Mouse (Mus musculus) frontal cortex, postnatal 14 days (tissue): ENCODE data around the gene Shisa6.
"Not testable (repeated sequence)": the region's sequence is repeated elsewhere in the genome, so short reads cannot be mapped to it uniquely, and the experiment has no call there.

Source experiments
- DNase-seq, 2 experiments: peaks; one replicate each; pipeline ENCODE4 v3.0.0; 2022; ENCODE audit warnings: low spot score in 2 of 2

Gene Shisa6

GRCm38 (mm10) chr11:66482501-66482900 lies 43.3 kb downstream of the Shisa6 start:
- DNase-seq: peak; percentile 24 to 56

GRCm38 (mm10) chr11:66442631-66443030 lies 83.1 kb downstream of the Shisa6 start:
- no peak for DNase-seq

GRCm38 (mm10) chr11:66426129-66426528 lies 99.6 kb downstream of the Shisa6 start:
- peak in 1 of 2 experiments; percentile 13 for DNase-seq

- no peak for DNase-seq
These were observed 107.5 kb downstream of the Shisa6 start for GRCm38 (mm10) chr11:66418216-66418615.

- not testable (repeated sequence) for DNase-seq
These were observed 117.0 kb downstream of the Shisa6 start for GRCm38 (mm10) chr11:66408721-66409120.

- DNase-seq: no peak
These were observed 125.7 kb downstream of the Shisa6 start for GRCm38 (mm10) chr11:66400036-66400435.

- DNase-seq: peak in 1 of 2 experiments; percentile 14
These were observed 138.2 kb downstream of the Shisa6 start for GRCm38 (mm10) chr11:66387561-66387960.

- DNase-seq: no peak
These were observed 154.0 kb downstream of the Shisa6 start for GRCm38 (mm10) chr11:66371796-66372195.

GRCm38 (mm10) chr11:66369764-66370163 lies 156.0 kb downstream of the Shisa6 start:
- no peak for DNase-seq

GRCm38 (mm10) chr11:66366809-66367685 lies 158.7 kb downstream of the Shisa6 start:
- no peak for DNase-seq

GRCm38 (mm10) chr11:66359811-66360210 lies 166.0 kb downstream of the Shisa6 start:
- no peak for DNase-seq

- no peak for DNase-seq
These were observed 180.9 kb downstream of the Shisa6 start for GRCm38 (mm10) chr11:66344822-66345221.

- DNase-seq: no peak
These were observed 189.5 kb downstream of the Shisa6 start for GRCm38 (mm10) chr11:66336313-66336712.

- no peak for DNase-seq
These were observed 213.0 kb downstream of the Shisa6 start for GRCm38 (mm10) chr11:66312764-66313163.

- DNase-seq: no peak
These were observed 221.4 kb downstream of the Shisa6 start for GRCm38 (mm10) chr11:66304396-66304795.

GRCm38 (mm10) chr11:66274707-66275081 lies 251.1 kb downstream of the Shisa6 start:
- DNase-seq: no peak

- no peak for DNase-seq
These were observed 251.7 kb downstream of the Shisa6 start for GRCm38 (mm10) chr11:66273904-66274706.

GRCm38 (mm10) chr11:66267029-66267428 lies 258.7 kb downstream of the Shisa6 start:
- no peak for DNase-seq

- no peak for DNase-seq
These were observed 260.3 kb downstream of the Shisa6 start for GRCm38 (mm10) chr11:66265336-66265990.

GRCm38 (mm10) chr11:66260205-66260604 lies 265.6 kb downstream of the Shisa6 start:
- DNase-seq: no peak

- no peak for DNase-seq
These were observed 266.9 kb downstream of the Shisa6 start for GRCm38 (mm10) chr11:66258851-66259250.

- peak in 1 of 2 experiments; percentile 7 for DNase-seq
These were observed 278.6 kb downstream of the Shisa6 start for GRCm38 (mm10) chr11:66247115-66247514.
